20 mouse cellular contexts compared by ENCODE assay signal in genomic region chr16:96914495-96914894, GRCm38 (mm10).
"Had no signal": no experiment of that assay in that cellular context is flagged by ENCODE, and none has a peak within 500 bp of the region (broad histone marks: within the 10 kb centered on the region; RNA-seq: fewer than 3 reads in every experiment).

No protein-coding gene starts in this region.

- H3K9me3 ChIP-seq: limb, embryonic 12.5 days; limb, embryonic 15.5 days; neural tube, embryonic 13.5 days had no signal

- H3K36me3 ChIP-seq: limb, embryonic 12.5 days; limb, embryonic 15.5 days; neural tube, embryonic 13.5 days had no signal

- H3K4me1 ChIP-seq: limb, embryonic 15.5 days had no signal

- H3K4me2 ChIP-seq: limb, embryonic 12.5 days; limb, embryonic 15.5 days; liver, embryonic 11.5 days; lung, embryonic 14.5 days; neural tube, embryonic 13.5 days had no signal

- H3K9ac ChIP-seq: limb, embryonic 12.5 days; limb, embryonic 15.5 days; liver, embryonic 14.5 days; liver, postnatal 0 days; lung, embryonic 14.5 days; neural tube, embryonic 13.5 days had no signal

- H3K27ac ChIP-seq: kidney, postnatal 0 days; layer of hippocampus, adult 2 months; limb, embryonic 12.5 days; limb, embryonic 15.5 days; liver, embryonic 14.5 days; macrophage; stomach, postnatal 0 days had no signal

- ATAC-seq: intestine, postnatal 0 days; liver, postnatal 0 days; lung, postnatal 0 days had no signal

- H3K27me3 ChIP-seq: limb, embryonic 12.5 days; limb, embryonic 15.5 days; neural tube, embryonic 13.5 days had no signal

- DNase-seq: kidney, adult 2 months; kidney, postnatal 25 days; layer of hippocampus, adult 9-11 months; left cerebral cortex, postnatal 4 days; liver, postnatal 0 days; lung, embryonic 14.5 days; right cerebral cortex, postnatal 14 days; right cerebral cortex, postnatal 4 days; thymus, postnatal 25 days had no signal

- H3K4me3 ChIP-seq: layer of hippocampus, adult 2 months; limb, embryonic 12.5 days; limb, embryonic 15.5 days; neural tube, embryonic 13.5 days had no signal
